ENCODE assay signal across 11 mouse cellular contexts in the genomic region with DNA sequence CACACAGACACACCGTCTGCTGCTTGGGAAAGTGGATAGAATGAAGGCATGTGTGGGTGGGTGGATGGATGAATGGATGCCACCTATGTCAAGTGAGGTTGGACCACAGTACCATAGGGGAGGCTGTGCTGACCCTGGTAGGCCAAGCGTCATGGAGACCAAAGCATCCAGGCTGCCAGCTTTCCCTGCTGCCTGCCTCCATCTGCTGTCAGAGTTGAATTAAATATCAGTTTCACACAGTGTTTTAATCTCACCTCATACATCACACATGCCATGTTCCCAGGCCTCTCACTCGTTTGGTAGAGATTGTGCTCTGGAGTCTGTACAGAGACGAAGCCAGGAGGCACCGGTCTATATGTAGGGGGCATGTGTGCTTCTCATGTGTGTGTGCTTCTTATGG. TPM values are rescaled to one million over a fixed set of nuclear protein-coding genes. Genes with fewer than 3 reads are reported as not detected.
DNase-seq lines count a peak whose midpoint lies in the region; ATAC-seq and TF ChIP-seq lines count a peak whose summit lies in the region.
"Had no signal": no experiment of that assay in that cellular context is flagged by ENCODE, and none has a peak within 500 bp of the region (broad histone marks: within the 10 kb centered on the region; RNA-seq: fewer than 3 reads in every experiment).

No protein-coding gene starts in this region.

- no peak for DNase-seq in stomach, postnatal 0 days (ENCODE audit: low spot score)
- no peak for DNase-seq in forebrain, embryonic 11.5 days (ENCODE audit: low spot score)
- DNase-seq in limb, embryonic 10.5 days (ENCODE audit: low spot score) = no peak
- DNase-seq: kidney, postnatal 4 days; lung, adult 2 months had no signal

- TF ChIP-seq CTCF in stomach, postnatal 0 days (IDR thresholded peaks at IDR 0.05; ENCODE audit: low read depth) = no peak

- no peak for ATAC-seq in stomach, embryonic 15.5 days (ENCODE audit: insufficient read depth, low FRiP score, low read depth)
- ATAC-seq in stomach, postnatal 0 days (ENCODE audit: low FRiP score, low TSS enrichment) = no peak
- no peak for ATAC-seq in forebrain, embryonic 11.5 days (replicated peaks; ENCODE audit: low FRiP score)
- no peak for ATAC-seq in intestine, embryonic 15.5 days
- ATAC-seq in liver, embryonic 12.5 days = no peak
- no peak for ATAC-seq in erythroblast, adult 5-6 weeks (replicated peaks; ENCODE audit: low FRiP score, poor library complexity, severe bottlenecking)
- ATAC-seq in kidney, embryonic 15.5 days (replicated peaks; ENCODE audit: low FRiP score) = no peak

- no peaks in the 10 kb centered on the region for H3K9me3 ChIP-seq in stomach, embryonic 15.5 days
- no peaks in the 10 kb centered on the region for H3K9me3 ChIP-seq in stomach, postnatal 0 days (ENCODE audit: control insufficient read depth, low read length)
- no peaks in the 10 kb centered on the region for H3K9me3 ChIP-seq in forebrain, embryonic 11.5 days (ENCODE audit: control insufficient read depth, low read length)
- no peaks in the 10 kb centered on the region for H3K9me3 ChIP-seq in limb, embryonic 10.5 days (replicated peaks)
- H3K9me3 ChIP-seq in intestine, embryonic 15.5 days = no peaks in the 10 kb centered on the region
- no peaks in the 10 kb centered on the region for H3K9me3 ChIP-seq in liver, embryonic 12.5 days (replicated peaks)
- no peaks in the 10 kb centered on the region for H3K9me3 ChIP-seq in kidney, embryonic 15.5 days (replicated peaks)

- no peak overlapping the region for H3K4me2 ChIP-seq in stomach, embryonic 15.5 days
- no peak overlapping the region for H3K4me2 ChIP-seq in stomach, postnatal 0 days (replicated peaks; ENCODE audit: low read depth)
- H3K4me2 ChIP-seq in forebrain, embryonic 11.5 days (ENCODE audit: low read depth, low read length, severe bottlenecking) = no peak overlapping the region
- no peak overlapping the region for H3K4me2 ChIP-seq in intestine, embryonic 15.5 days (replicated peaks)
- H3K4me2 ChIP-seq in liver, embryonic 12.5 days = no peak overlapping the region
- no peak overlapping the region for H3K4me2 ChIP-seq in kidney, embryonic 15.5 days

- WGBS in stomach, embryonic 15.5 days = 63% methylated on average over 5 of the region's 5 CpGs
- WGBS in stomach, postnatal 0 days = 65% methylated on average over 5 of the region's 5 CpGs
- 83% methylated on average over 5 of the region's 5 CpGs for WGBS in forebrain, embryonic 11.5 days
- WGBS in limb, embryonic 10.5 days = 72% methylated on average over 5 of the region's 5 CpGs
- 75% methylated on average over 5 of the region's 5 CpGs for WGBS in intestine, embryonic 15.5 days
- WGBS in liver, embryonic 12.5 days (ENCODE audit: insufficient replicate concordance) = 58% methylated on average over 5 of the region's 5 CpGs
- WGBS in kidney, embryonic 15.5 days = 70% methylated on average over 5 of the region's 5 CpGs

- H3K4me1 ChIP-seq in stomach, embryonic 15.5 days = peaks cover 38% of the 10 kb centered on the region
- no peaks in the 10 kb centered on the region for H3K4me1 ChIP-seq in stomach, postnatal 0 days (replicated peaks; ENCODE audit: control insufficient read depth, insufficient read depth)
- peaks cover 40% of the 10 kb centered on the region for H3K4me1 ChIP-seq in forebrain, embryonic 11.5 days (replicated peaks; ENCODE audit: control insufficient read depth, insufficient read depth, low read length)
- H3K4me1 ChIP-seq in limb, embryonic 10.5 days = peaks cover 64% of the 10 kb centered on the region
- H3K4me1 ChIP-seq in intestine, embryonic 15.5 days (replicated peaks) = peaks cover 42% of the 10 kb centered on the region
- peaks cover 15% of the 10 kb centered on the region for H3K4me1 ChIP-seq in liver, embryonic 12.5 days
- peaks cover 52% of the 10 kb centered on the region for H3K4me1 ChIP-seq in kidney, embryonic 15.5 days

- H3K4me3 ChIP-seq in stomach, embryonic 15.5 days (replicated peaks) = no peak overlapping the region
- H3K4me3 ChIP-seq in stomach, postnatal 0 days (ENCODE audit: low read depth, low read length) = no peak overlapping the region
- no peak overlapping the region for H3K4me3 ChIP-seq in forebrain, embryonic 11.5 days (ENCODE audit: low read depth, low read length)
- H3K4me3 ChIP-seq in limb, embryonic 10.5 days = no peak overlapping the region
- H3K4me3 ChIP-seq in intestine, embryonic 15.5 days (replicated peaks) = no peak overlapping the region
- H3K4me3 ChIP-seq in liver, embryonic 12.5 days = no peak overlapping the region
- H3K4me3 ChIP-seq in kidney, embryonic 15.5 days (replicated peaks) = no peak overlapping the region

- no peak for TF ChIP-seq EP300 in stomach, postnatal 0 days (optimal IDR thresholded peaks at IDR 0.05)

- H3K27ac ChIP-seq in stomach, embryonic 15.5 days = peak overlapping the region; percentile 32; the same call in 1 of the 2 replicates
- H3K27ac ChIP-seq in stomach, postnatal 0 days (replicated peaks) = no peak overlapping the region
- H3K27ac ChIP-seq in forebrain, embryonic 11.5 days (ENCODE audit: low read depth, low read length) = peak overlapping the region; percentile 89; the same call in 1 of the 2 replicates
- H3K27ac ChIP-seq in limb, embryonic 10.5 days = peak overlapping the region; percentile 90; the same call in 1 of the 2 replicates
- no peak overlapping the region for H3K27ac ChIP-seq in intestine, embryonic 15.5 days
- H3K27ac ChIP-seq in liver, embryonic 12.5 days = no peak overlapping the region
- no peak overlapping the region for H3K27ac ChIP-seq in kidney, embryonic 15.5 days

- H3K36me3 ChIP-seq in stomach, embryonic 15.5 days = no peaks in the 10 kb centered on the region
- H3K36me3 ChIP-seq in stomach, postnatal 0 days (ENCODE audit: control insufficient read depth, insufficient read depth, low read length) = no peaks in the 10 kb centered on the region
- no peaks in the 10 kb centered on the region for H3K36me3 ChIP-seq in forebrain, embryonic 11.5 days (ENCODE audit: control insufficient read depth, insufficient read depth, low read length)
- no peaks in the 10 kb centered on the region for H3K36me3 ChIP-seq in limb, embryonic 10.5 days
- H3K36me3 ChIP-seq in intestine, embryonic 15.5 days = no peaks in the 10 kb centered on the region
- H3K36me3 ChIP-seq in liver, embryonic 12.5 days = no peaks in the 10 kb centered on the region
- H3K36me3 ChIP-seq in kidney, embryonic 15.5 days = no peaks in the 10 kb centered on the region

- no peak overlapping the region for H3K9ac ChIP-seq in stomach, embryonic 15.5 days
- no peak overlapping the region for H3K9ac ChIP-seq in stomach, postnatal 0 days (ENCODE audit: low read length)
- no peak overlapping the region for H3K9ac ChIP-seq in forebrain, embryonic 11.5 days (ENCODE audit: low read length)
- H3K9ac ChIP-seq in intestine, embryonic 15.5 days = no peak overlapping the region
- H3K9ac ChIP-seq in liver, embryonic 12.5 days = no peak overlapping the region
- H3K9ac ChIP-seq in kidney, embryonic 15.5 days = no peak overlapping the region

- peaks cover 6% of the 10 kb centered on the region; the same call in 1 of the 2 replicates for H3K27me3 ChIP-seq in stomach, embryonic 15.5 days (replicated peaks)
- no peaks in the 10 kb centered on the region for H3K27me3 ChIP-seq in stomach, postnatal 0 days (ENCODE audit: control insufficient read depth, insufficient read depth, low read length)
- H3K27me3 ChIP-seq in forebrain, embryonic 11.5 days (ENCODE audit: control insufficient read depth, insufficient read depth, low read length) = peaks cover 5% of the 10 kb centered on the region
- peaks cover 48% of the 10 kb centered on the region for H3K27me3 ChIP-seq in limb, embryonic 10.5 days (ENCODE audit: low read depth, poor library complexity, severe bottlenecking)
- peaks cover 4% of the 10 kb centered on the region; the same call in 1 of the 2 replicates for H3K27me3 ChIP-seq in intestine, embryonic 15.5 days (replicated peaks)
- H3K27me3 ChIP-seq in liver, embryonic 12.5 days (replicated peaks) = peaks cover 63% of the 10 kb centered on the region
- 0 out of 2 replicates have a peak, but pooled peaks cover 5% of the 10 kb centered on the region for H3K27me3 ChIP-seq in kidney, embryonic 15.5 days
- H3K27me3 ChIP-seq: CH12.LX had no signal

RNA-seq across cellular contexts. Expression of a gene that starts 7.8 kb away (rescaled TPM):
- polyA plus RNA-seq in stomach, embryonic 15.5 days (2015; fragmentation: Nextera tagmentation; extraction: Ambion mirVana) = 0.18 and 0.19 TPM in 2 replicates
- polyA plus RNA-seq in stomach, postnatal 0 days (2015; fragmentation: Nextera tagmentation; extraction: Ambion mirVana) = 0.18 TPM in 1 of 2 replicates, not detected in the other
- 0.88 and 1.1 TPM in 2 replicates for polyA plus RNA-seq in forebrain, embryonic 11.5 days (2014; fragmentation: Nextera tagmentation; extraction: Ambion mirVana)
- polyA plus RNA-seq in limb, embryonic 10.5 days (2016; fragmentation: Nextera tagmentation; extraction: Ambion mirVana) = 0.26 and 0.34 TPM in 2 replicates
- polyA plus RNA-seq in intestine, embryonic 15.5 days (2015; fragmentation: Nextera tagmentation; extraction: Ambion mirVana) = 0.09 TPM in 1 of 2 replicates, not detected in the other
- not detected in 2 replicates for polyA plus RNA-seq in liver, embryonic 12.5 days (2016; fragmentation: Nextera tagmentation; extraction: Ambion mirVana)
- total RNA-seq in erythroblast, adult 5-6 weeks (2015; ENCODE audit: low replicate concordance) = not detected in 2 replicates
- not detected in 2 replicates for total RNA-seq in erythroblast, adult 5-6 weeks (2017; ENCODE audit: low replicate concordance)
- 0.29 and 0.44 TPM in 2 replicates for polyA plus RNA-seq in kidney, embryonic 15.5 days (2015; fragmentation: Nextera tagmentation; extraction: Ambion mirVana)

RNA-seq across cellular contexts. Expression of a gene that starts 47.2 kb away (rescaled TPM):
- polyA plus RNA-seq in stomach, embryonic 15.5 days (2015; fragmentation: Nextera tagmentation; extraction: Ambion mirVana) = 1.8 and 3.3 TPM in 2 replicates
- 0.18 and 0.56 TPM in 2 replicates for polyA plus RNA-seq in stomach, postnatal 0 days (2015; fragmentation: Nextera tagmentation; extraction: Ambion mirVana)
- 18.0 and 21.8 TPM in 2 replicates for polyA plus RNA-seq in forebrain, embryonic 11.5 days (2014; fragmentation: Nextera tagmentation; extraction: Ambion mirVana)
- 45.3 and 59.9 TPM in 2 replicates for polyA plus RNA-seq in limb, embryonic 10.5 days (2016; fragmentation: Nextera tagmentation; extraction: Ambion mirVana)
- 4.5 and 4.6 TPM in 2 replicates for polyA plus RNA-seq in intestine, embryonic 15.5 days (2015; fragmentation: Nextera tagmentation; extraction: Ambion mirVana)
- polyA plus RNA-seq in liver, embryonic 12.5 days (2016; fragmentation: Nextera tagmentation; extraction: Ambion mirVana) = 0.60 and 1.2 TPM in 2 replicates
- not detected in 2 replicates for total RNA-seq in erythroblast, adult 5-6 weeks (2015; ENCODE audit: low replicate concordance)
- not detected in 2 replicates for total RNA-seq in erythroblast, adult 5-6 weeks (2017; ENCODE audit: low replicate concordance)
- polyA plus RNA-seq in kidney, embryonic 15.5 days (2015; fragmentation: Nextera tagmentation; extraction: Ambion mirVana) = 28.0 and 29.7 TPM in 2 replicates

Comparison
In these comparisons a context has a peak if more than half of its experiments do, and no peak if none do; other contexts are left out.
1. H3K27ac ChIP-seq: peak in stomach, embryonic 15.5 days (single experiment), forebrain, embryonic 11.5 days (single experiment) and limb, embryonic 10.5 days (single experiment); none in stomach, postnatal 0 days (single experiment), intestine, embryonic 15.5 days (single experiment), liver, embryonic 12.5 days (single experiment) and kidney, embryonic 15.5 days (single experiment).